Comparison of ENCODE assay signal across 8 mouse cellular contexts in genomic region chr7:17060031-17060781, GRCm38 (mm10). TPM values are rescaled to one million over a fixed set of nuclear protein-coding genes. Genes with fewer than 3 reads are reported as not detected.
DNase-seq lines count a peak whose midpoint lies in the region; ATAC-seq lines count a peak whose summit lies in the region.

No protein-coding gene starts in this region.

- ATAC-seq in hematopoietic stem cell, adult 5-6 weeks (replicated peaks in 1 of 2; ENCODE audit: insufficient read depth in 1 of 2, low FRiP score in 2 of 2, low TSS enrichment in 1 of 2, low read depth in 1 of 2, poor library complexity in 2 of 2, severe bottlenecking in 2 of 2) = peak; percentile 18 to 20; a peak in 3 of 4 replicates

- DNase-seq in CD4-positive helper T cell, adult 2 months (ENCODE audit: low read depth, low spot score) = peak; percentile 30
- peak; percentile 88 for DNase-seq in c-Kit-positive CD71-positive TER-119-positive erythroid progenitor cells, embryonic 14.5 days (ENCODE audit: low spot score)
- peak; percentile 80 to 86 for DNase-seq in frontal cortex, postnatal 10 days (ENCODE audit: low spot score in 2 of 2)
- peak; percentile 87 to 95 for DNase-seq in layer of hippocampus, postnatal 14 days (ENCODE audit: low spot score in 2 of 2)
- peak; percentile 97 for DNase-seq in lung, postnatal 10 days
- DNase-seq in right cerebral cortex, adult 18-20 months = peak; percentile 89
- DNase-seq in urinary bladder, postnatal 10 days (ENCODE audit: low spot score) = peak; percentile 94

RNA-seq across cellular contexts. Expression of gene Hif3a, which starts 2.0 kb away (rescaled TPM):
- total RNA-seq in hematopoietic stem cell, adult 5-6 weeks (2017) = 1.0 and 6.9 TPM in 2 replicates
- total RNA-seq in layer of hippocampus, postnatal 14 days (2021) = 10 to 100 TPM; 13.7 to 18.7 TPM

RNA-seq across cellular contexts. Expression of gene Psg16, which starts 13.6 kb away (rescaled TPM):
- 0.20 and 0.88 TPM in 2 replicates for total RNA-seq in hematopoietic stem cell, adult 5-6 weeks (2017)
- total RNA-seq in layer of hippocampus, postnatal 14 days (2021) = 1 to 10 TPM; 3.4 TPM

RNA-seq across cellular contexts. Expression of gene Ppp5c, which starts 32.5 kb away (rescaled TPM):
- 80.2 and 111 TPM in 2 replicates for total RNA-seq in hematopoietic stem cell, adult 5-6 weeks (2017)
- total RNA-seq in layer of hippocampus, postnatal 14 days (2021) = 100 to 1,000 TPM; 149 to 163 TPM

Comparison
In these comparisons a context has a peak if more than half of its experiments do, and no peak if none do; other contexts are left out.
1. Peak in every context shown above with its lines: DNase-seq and ATAC-seq.
2. DNase-seq: peak in every context shown above with its lines; median percentile 97 in lung, postnatal 10 days; 94 in urinary bladder, postnatal 10 days; 91 in layer of hippocampus, postnatal 14 days; 89 in right cerebral cortex, adult 18-20 months; 88 in c-Kit-positive CD71-positive TER-119-positive erythroid progenitor cells, embryonic 14.5 days; 83 in frontal cortex, postnatal 10 days; 30 in CD4-positive helper T cell, adult 2 months.